Mouse (Mus musculus) G1E (cell line): Measurements from ENCODE around the gene Ngdn. TPM values are rescaled to one million over a fixed set of nuclear protein-coding genes. Genes with fewer than 3 reads are reported as not detected.

Source experiments
- ATAC-seq: 2 replicates; pipeline ENCODE4 v1.8.0; 2016; ENCODE audit warnings: mild to moderate bottlenecking; ENCODE audit not compliant: insufficient number of reproducible peaks, poor library complexity, low FRiP score, severe bottlenecking; ENCODE audit errors: extremely low read depth
- DNase-seq: peaks from one replicate; pipeline ENCODE4 v3.0.0; 2012; ENCODE audit warnings: low spot score
- H3K27me3 ChIP-seq: 2 replicates; pipeline ENCODE4 v1.6.1; 2012; ENCODE audit warnings: mild to moderate bottlenecking, low read length, inconsistent platforms; ENCODE audit not compliant: insufficient read depth
- H3K36me3 ChIP-seq: replicated peaks from 2 replicates; pipeline ENCODE3; 2012; ENCODE audit warnings: mild to moderate bottlenecking, inconsistent platforms
- H3K4me1 ChIP-seq: 2 replicates; pipeline ENCODE4 v1.6.1; 2012; ENCODE audit warnings: low read depth, low read length, inconsistent platforms, mixed read lengths; ENCODE audit not compliant: insufficient read depth
- H3K4me3 ChIP-seq: 2 replicates; pipeline ENCODE4 v1.5.1; 2012; ENCODE audit warnings: low read depth, mild to moderate bottlenecking, inconsistent platforms, low read length, moderate library complexity, mixed read lengths
- H3K9me3 ChIP-seq: replicated peaks from 2 replicates; pipeline ENCODE4 v1.6.1; 2012; ENCODE audit warnings: inconsistent platforms
- CTCF ChIP-seq: IDR thresholded peaks from 2 replicates; pipeline ENCODE4 v1.5.1; 2012; ENCODE audit warnings: low read depth, low read length, inconsistent platforms, mixed read lengths
- GATA1 ChIP-seq: IDR thresholded peaks from 2 replicates; pipeline ENCODE4 v1.6.1; 2012; ENCODE audit warnings: borderline replicate concordance, low read length, inconsistent platforms, mixed read lengths
- GATA2 ChIP-seq: IDR thresholded peaks from 2 replicates; pipeline ENCODE4 v1.6.1; 2012; ENCODE audit warnings: low read depth, low read length, inconsistent platforms, borderline replicate concordance
- POLR2AphosphoS5 ChIP-seq: IDR thresholded peaks from 2 replicates; pipeline ENCODE4 v1.6.1; 2012; ENCODE audit warnings: low read depth, low read length, inconsistent platforms; ENCODE audit not compliant: insufficient replicate concordance
- TAL1 ChIP-seq: conservative IDR thresholded peaks from 2 replicates; pipeline ENCODE4 v1.6.1; 2012; ENCODE audit warnings: low read depth, low read length, inconsistent platforms, mixed read lengths
- polyA plus RNA-seq: library from polyadenylated mRNA; stranded (reverse); fragments of >175 nt; gene quantifications from 2 replicates; pipeline ENCODE4 v1.2.3, GENCODE M21; 2012
- total RNA-seq, 2 experiments: library from RNA; stranded (forward) in 1 of 2; stranded (reverse) in 1 of 2; fragments of 200-1000 nt in 1 of 2; fragments of >200 nt in 1 of 2; fragmentation: Nextera tagmentation in 1 of 2; gene quantifications; 2 replicates each; pipeline ENCODE4 v1.2.3; 2014 to 2017

The Ngdn gene
- total and polyA plus RNA-seq, 3 experiments = 31.7 to 62.0 (median 55.2) TPM

DNA sequence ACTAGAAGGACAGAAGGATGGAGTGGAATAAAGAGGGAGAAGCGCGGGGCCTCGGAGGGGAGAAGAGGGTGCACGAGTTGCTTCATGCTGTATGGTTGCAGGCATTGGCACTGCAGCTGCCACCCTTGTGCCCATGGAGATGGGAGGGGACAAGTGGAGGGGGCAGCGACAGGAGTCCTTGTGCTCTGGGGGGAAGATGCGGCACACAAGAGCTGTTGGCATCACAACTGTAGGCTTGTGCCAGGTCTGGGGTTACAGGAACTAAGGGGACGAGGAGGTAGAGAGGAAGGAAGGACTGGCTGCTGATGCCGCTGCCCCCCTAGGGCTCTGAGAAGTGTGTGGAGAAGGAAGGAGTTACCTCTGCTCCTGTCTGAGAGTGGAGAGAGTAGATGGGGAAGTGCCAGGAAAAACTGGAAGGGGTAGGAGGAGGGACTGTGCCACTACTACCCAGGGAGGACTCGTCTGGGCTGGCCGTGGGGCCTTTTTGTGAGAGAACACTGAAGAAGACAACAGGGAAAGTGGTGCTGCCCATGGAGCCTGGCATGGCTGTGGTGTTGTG, 39.0 kb downstream of the Ngdn start:
- Histone ChIP-seq H3K4me1 (peaks cover 15% of the 10 kb centered on the region), H3K4me3 (no peak overlapping the region), H3K36me3 (no peaks in the 10 kb centered on the region), H3K9me3 (no peaks in the 10 kb centered on the region), H3K27me3 (peaks cover 38% of the 10 kb centered on the region)
- DNase-seq = no peak
- TF ChIP-seq GATA1 (no peak), GATA2 (no peak), TAL1 (no peak), CTCF (no peak), POLR2AphosphoS5 (no peak)
- no peak for ATAC-seq

DNA sequence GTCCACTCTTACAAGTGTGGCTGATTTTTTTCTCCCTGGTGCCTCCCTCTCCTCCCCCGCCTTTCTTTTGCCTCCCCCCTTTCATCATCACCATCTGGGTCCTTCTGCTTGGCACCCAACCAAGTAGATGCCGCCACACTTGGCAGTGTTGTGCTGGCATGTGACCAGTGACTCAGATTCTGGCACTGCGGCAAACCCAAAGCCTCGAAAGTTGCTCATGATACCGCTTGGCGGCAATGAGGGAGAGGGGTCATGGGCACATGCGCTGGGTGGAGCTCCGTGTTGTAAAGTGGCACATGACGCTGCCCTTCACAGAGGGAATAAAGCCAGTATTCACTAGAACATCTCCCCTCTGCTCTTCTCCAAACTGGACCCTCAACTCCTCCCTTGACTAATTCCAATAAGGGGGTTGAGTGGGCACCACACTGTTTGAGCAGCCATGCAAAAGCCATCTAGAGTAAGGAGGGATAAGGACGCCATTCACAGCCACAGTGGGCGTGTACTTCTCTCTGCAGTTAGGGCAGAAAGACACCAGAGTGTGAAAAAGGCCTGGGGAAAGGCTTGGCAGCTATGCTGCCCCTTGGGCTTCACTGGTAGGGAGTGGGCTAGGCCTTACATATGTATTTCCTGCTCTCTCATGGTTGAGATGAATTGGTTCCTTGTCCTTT, 40.0 kb downstream of the Ngdn start:
- Histone ChIP-seq H3K27me3 (peaks cover 31% of the 10 kb centered on the region), H3K9me3 (no peaks in the 10 kb centered on the region), H3K36me3 (no peaks in the 10 kb centered on the region), H3K4me1 (peaks cover 22% of the 10 kb centered on the region), H3K4me3 (no peak overlapping the region)
- no peak for DNase-seq
- no peak for TF ChIP-seq POLR2AphosphoS5
- no peak for TF ChIP-seq CTCF
- no peak for TF ChIP-seq TAL1
- TF ChIP-seq GATA1 = no peak
- no peak for TF ChIP-seq GATA2
- no peak for ATAC-seq

DNA sequence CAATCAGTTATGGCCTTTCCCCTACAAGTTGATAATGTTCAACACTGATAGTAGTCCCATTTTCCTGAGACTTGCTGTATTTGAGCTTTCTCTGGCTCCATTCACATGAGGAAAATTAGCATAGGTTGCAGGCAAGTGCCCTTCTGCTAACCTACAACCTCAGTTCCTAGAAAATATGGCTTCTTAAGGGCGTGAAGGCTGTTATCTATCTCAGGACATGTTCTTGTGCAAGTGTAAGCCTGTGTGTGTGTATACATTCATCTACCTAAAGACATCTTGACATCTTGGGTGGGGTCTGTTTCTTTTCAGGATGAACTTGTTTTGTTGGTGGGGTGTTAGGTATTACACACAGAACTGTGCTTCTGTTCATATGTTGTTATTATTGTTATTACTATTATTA, 43.8 kb downstream of the Ngdn start:
- DNase-seq = no peak
- Histone ChIP-seq H3K4me1 (peaks cover 47% of the 10 kb centered on the region), H3K9me3 (no peaks in the 10 kb centered on the region), H3K27me3 (peaks cover 22% of the 10 kb centered on the region), H3K4me3 (no peak overlapping the region), H3K36me3 (no peaks in the 10 kb centered on the region)
- TF ChIP-seq CTCF (no peak), TAL1 (no peak), GATA1 (no peak), GATA2 (no peak), POLR2AphosphoS5 (no peak)
- no peak for ATAC-seq

DNA sequence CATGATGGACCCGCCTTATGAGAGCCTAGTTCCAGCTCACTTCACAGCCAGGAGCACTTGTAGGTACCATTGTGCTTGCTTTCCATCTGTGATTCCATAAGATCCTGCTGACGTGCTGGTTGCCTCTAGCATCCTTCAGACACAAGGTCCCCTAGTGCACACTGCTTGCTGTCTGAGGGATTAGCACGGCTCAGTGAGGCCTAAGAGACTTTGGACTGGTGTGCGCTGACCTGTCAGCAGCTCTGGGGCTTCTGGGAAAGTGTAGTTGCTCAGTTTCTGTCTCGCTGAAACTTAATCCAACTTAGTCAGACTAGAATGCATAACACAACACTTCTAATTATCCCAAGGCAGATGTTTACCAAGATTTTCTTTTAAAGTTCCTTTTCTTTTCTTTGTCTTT, 44.7 kb downstream of the Ngdn start:
- TF ChIP-seq POLR2AphosphoS5 (no peak), CTCF (no peak), GATA2 (no peak), GATA1 (no peak)
- H3K27me3 ChIP-seq = peaks cover 19% of the 10 kb centered on the region
- no peaks in the 10 kb centered on the region for H3K9me3 ChIP-seq
- H3K4me1 ChIP-seq = peaks cover 49% of the 10 kb centered on the region
- ATAC-seq (no peak), DNase-seq (no peak)
- no peaks in the 10 kb centered on the region for H3K36me3 ChIP-seq
- no peak overlapping the region for H3K4me3 ChIP-seq

DNA sequence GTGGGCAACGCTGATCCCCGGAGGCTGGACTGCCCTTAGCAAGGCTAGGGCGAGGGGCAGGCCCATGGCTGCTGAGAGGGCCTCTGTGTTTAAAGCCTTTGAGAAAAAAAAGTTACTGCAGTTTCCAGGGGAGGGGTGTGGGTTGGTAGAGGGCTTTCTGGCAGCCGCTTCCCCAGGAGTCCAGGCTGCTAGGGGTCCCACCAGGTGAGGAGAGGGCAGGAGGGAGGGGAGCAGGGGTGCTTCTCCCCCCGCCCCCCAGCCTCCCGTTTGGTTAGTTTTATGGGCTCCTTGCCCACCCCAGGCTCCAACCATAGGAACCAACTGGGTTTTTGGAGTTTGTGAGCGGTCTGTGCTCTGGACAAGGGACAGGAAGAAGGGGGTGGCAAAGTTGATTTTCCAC, 46.6 kb downstream of the Ngdn start:
- ATAC-seq (no peak), DNase-seq (no peak)
- Histone ChIP-seq H3K4me3 (no peak overlapping the region; the same call in 1 of the 2 replicates), H3K9me3 (no peaks in the 10 kb centered on the region), H3K27me3 (peaks cover 12% of the 10 kb centered on the region; the same call in 1 of the 2 replicates), H3K4me1 (peaks cover 45% of the 10 kb centered on the region), H3K36me3 (no peaks in the 10 kb centered on the region)
- TF ChIP-seq TAL1 = no peak
- TF ChIP-seq CTCF = no peak
- TF ChIP-seq GATA1 = no peak
- no peak for TF ChIP-seq POLR2AphosphoS5
- TF ChIP-seq GATA2 = no peak

DNA sequence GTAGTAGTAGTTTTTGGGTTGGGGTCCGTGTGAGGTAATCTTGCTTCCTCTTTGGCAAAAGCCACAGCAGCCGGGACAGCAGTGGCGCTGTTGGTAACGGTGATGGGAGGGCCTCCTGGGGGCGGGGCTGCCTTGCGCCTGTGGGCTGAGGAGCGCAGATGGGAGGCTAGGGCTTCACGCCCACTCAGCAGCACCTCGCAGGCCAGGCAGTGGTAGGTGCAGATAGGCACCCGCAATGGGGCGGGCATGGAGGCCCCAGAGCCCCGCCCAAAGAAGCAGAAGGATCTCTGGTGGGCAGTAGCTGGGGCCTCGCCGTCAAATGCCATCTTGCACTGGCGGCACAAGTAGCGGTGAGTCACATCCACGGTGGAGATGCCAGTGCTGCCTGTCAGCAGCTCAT, 47.4 kb downstream of the Ngdn start:
- no peaks in the 10 kb centered on the region for H3K36me3 ChIP-seq
- H3K9me3 ChIP-seq = no peaks in the 10 kb centered on the region
- H3K27me3 ChIP-seq = peaks cover 12% of the 10 kb centered on the region; the same call in 1 of the 2 replicates
- peak; percentile 92 for DNase-seq
- peak; percentile 76 for ATAC-seq
- TF ChIP-seq POLR2AphosphoS5 (no peak), GATA2 (no peak), CTCF (no peak), TAL1 (no peak), GATA1 (no peak)
- peaks cover 45% of the 10 kb centered on the region for H3K4me1 ChIP-seq
- H3K4me3 ChIP-seq = peak overlapping the region; percentile 69; the same call in 1 of the 2 replicates
